Comparison of ENCODE assay signal across 8 mouse cellular contexts in genomic region chr2:167293289-167294085, GRCm38 (mm10). TPM values are rescaled to one million over a fixed set of nuclear protein-coding genes. Genes with fewer than 3 reads are reported as not detected.
DNase-seq lines count a peak whose midpoint lies in the region; ATAC-seq and TF ChIP-seq lines count a peak whose summit lies in the region.

No protein-coding gene starts in this region.

- H3K27ac ChIP-seq in lung, postnatal 0 days (ENCODE audit: low read length) = no peak overlapping the region
- no peak overlapping the region for H3K27ac ChIP-seq in heart, postnatal 0 days (ENCODE audit: low read depth)
- peak overlapping the region; percentile 78 for H3K27ac ChIP-seq in liver, embryonic 14.5 days

- no peaks in the 10 kb centered on the region for H3K4me1 ChIP-seq in lung, postnatal 0 days (ENCODE audit: insufficient read depth, low read depth, low read length)
- no peaks in the 10 kb centered on the region for H3K4me1 ChIP-seq in heart, postnatal 0 days (ENCODE audit: control insufficient read depth, insufficient read depth)
- peaks cover 23 to 31% of the 10 kb centered on the region in 2 experiments for H3K4me1 ChIP-seq in liver, embryonic 14.5 days (replicated peaks; ENCODE audit: control insufficient read depth in 2 of 2, insufficient read depth in 2 of 2, low read length in 1 of 2)

- no peak overlapping the region for H3K9ac ChIP-seq in lung, postnatal 0 days (replicated peaks; ENCODE audit: low read depth)
- no peak overlapping the region for H3K9ac ChIP-seq in heart, postnatal 0 days (replicated peaks; ENCODE audit: low read depth, low read length)
- H3K9ac ChIP-seq in liver, embryonic 14.5 days (replicated peaks) = peak overlapping the region; percentile 51; the same call in 1 of the 2 replicates

- TF ChIP-seq CTCF in lung, postnatal 0 days (IDR thresholded peaks at IDR 0.05) = no peak
- TF ChIP-seq CTCF in heart, postnatal 0 days (IDR thresholded peaks at IDR 0.05; ENCODE audit: low read depth) = no peak
- TF ChIP-seq CTCF in liver, embryonic 14.5 days (IDR thresholded peaks at IDR 0.05; ENCODE audit: low read depth) = no peak

- no peak for TF ChIP-seq EP300 in lung, postnatal 0 days (IDR thresholded peaks at IDR 0.05)
- TF ChIP-seq EP300 in heart, postnatal 0 days (IDR thresholded peaks at IDR 0.05; ENCODE audit: low read depth) = no peak
- TF ChIP-seq EP300 in liver, embryonic 14.5 days (IDR thresholded peaks at IDR 0.05; ENCODE audit: low read depth) = no peak

- no peaks in the 10 kb centered on the region for H3K27me3 ChIP-seq in lung, postnatal 0 days (replicated peaks; ENCODE audit: insufficient read depth, low read length)
- H3K27me3 ChIP-seq in heart, postnatal 0 days (ENCODE audit: control insufficient read depth, insufficient read depth, low read length) = no peaks in the 10 kb centered on the region
- no peaks in the 10 kb centered on the region for H3K27me3 ChIP-seq in liver, embryonic 14.5 days (ENCODE audit: control insufficient read depth, insufficient read depth, low read length)

- H3K9me3 ChIP-seq in lung, postnatal 0 days (ENCODE audit: low read length) = no peaks in the 10 kb centered on the region
- no peaks in the 10 kb centered on the region for H3K9me3 ChIP-seq in heart, postnatal 0 days (replicated peaks; ENCODE audit: control insufficient read depth, low read length)
- no peaks in the 10 kb centered on the region for H3K9me3 ChIP-seq in liver, embryonic 14.5 days (ENCODE audit: control insufficient read depth, low read length)

- no peaks in the 10 kb centered on the region for H3K36me3 ChIP-seq in lung, postnatal 0 days (ENCODE audit: insufficient read depth, low read length)
- no peaks in the 10 kb centered on the region for H3K36me3 ChIP-seq in heart, postnatal 0 days (replicated peaks; ENCODE audit: control insufficient read depth, insufficient read depth, low read length)
- H3K36me3 ChIP-seq in liver, embryonic 14.5 days (replicated peaks; ENCODE audit: control insufficient read depth, insufficient read depth, low read depth) = no peaks in the 10 kb centered on the region

- 62% methylated on average over 13 of the region's 13 CpGs for WGBS in lung, postnatal 0 days
- WGBS in heart, postnatal 0 days = 64% methylated on average over 13 of the region's 13 CpGs
- WGBS in liver, embryonic 14.5 days (ENCODE audit: insufficient replicate concordance) = 53% methylated on average over 13 of the region's 13 CpGs

- peak; percentile 68 for ATAC-seq in lung, postnatal 0 days
- ATAC-seq in heart, postnatal 0 days (ENCODE audit: insufficient read depth, low read depth) = peak; percentile 33; the same call in 1 of the 2 replicates
- ATAC-seq in liver, embryonic 14.5 days (ENCODE audit: insufficient read depth) = peak; percentile 57
- ATAC-seq in erythroid progenitor cell, adult 5-6 weeks (replicated peaks; ENCODE audit: low FRiP score, poor library complexity, severe bottlenecking) = no peak

- peak; percentile 1 to 5 for DNase-seq in cerebellum, postnatal 14 days
- DNase-seq in cerebellum, adult 9-10 months = no peak
- peak; percentile 55 for DNase-seq in lung, postnatal 0 days (ENCODE audit: low spot score)
- DNase-seq in lung, postnatal 14 days = no peak
- DNase-seq in NIH3T3 (ENCODE audit: low read depth) = peak; percentile 78
- DNase-seq in heart, postnatal 0 days (ENCODE audit: low spot score) = peak; percentile 54
- peak; percentile 38 to 49 (median 44) for DNase-seq in liver, embryonic 14.5 days (ENCODE audit: low read depth in 3 of 3, low spot score in 3 of 3)

- H3K4me3 ChIP-seq in lung, postnatal 0 days (ENCODE audit: low read depth, low read length) = no peak overlapping the region
- no peak overlapping the region for H3K4me3 ChIP-seq in heart, postnatal 0 days (ENCODE audit: low read depth, low read length)
- no peak overlapping the region for H3K4me3 ChIP-seq in liver, embryonic 14.5 days (ENCODE audit: insufficient read depth in 1 of 2, low read depth in 2 of 2, low read length in 2 of 2)

- no peak overlapping the region for H3K4me2 ChIP-seq in lung, postnatal 0 days (replicated peaks; ENCODE audit: low read depth, low read length)
- H3K4me2 ChIP-seq in heart, postnatal 0 days (ENCODE audit: low read depth, low read length) = no peak overlapping the region
- H3K4me2 ChIP-seq in liver, embryonic 14.5 days (ENCODE audit: low read depth) = peak overlapping the region; percentile 63

RNA-seq across cellular contexts. Expression of gene Ptgis, which starts 53.1 kb away (rescaled TPM):
- polyA plus RNA-seq in lung, postnatal 0 days (2015; fragmentation: Nextera tagmentation; extraction: Ambion mirVana) = 32.7 and 37.9 TPM in 2 replicates
- 38.6 and 60.0 TPM in 2 replicates for total RNA-seq in heart, postnatal 0 days (2014; rRNA removed; ENCODE audit: low replicate concordance)
- 20.8 and 22.6 TPM in 2 replicates for polyA plus RNA-seq in heart, postnatal 0 days (2015; fragmentation: Nextera tagmentation; extraction: Ambion mirVana)
- polyA plus RNA-seq in liver, embryonic 14.5 days (2012; rRNA removed) = 0.36 and 0.39 TPM in 2 replicates
- 0.33 and 0.46 TPM in 2 replicates for polyA plus RNA-seq in liver, embryonic 14.5 days (2014; fragmentation: Nextera tagmentation; extraction: Ambion mirVana)
- not detected in 2 replicates for total RNA-seq in erythroid progenitor cell, adult 5-6 weeks (2015; ENCODE audit: low replicate concordance)
- total RNA-seq in erythroid progenitor cell, adult 5-6 weeks (2017; ENCODE audit: low replicate concordance) = not detected in 2 replicates

RNA-seq across cellular contexts. Expression of gene B4galt5, which starts 55.5 kb away (rescaled TPM):
- polyA plus RNA-seq in lung, postnatal 0 days (2015; fragmentation: Nextera tagmentation; extraction: Ambion mirVana) = 10.3 and 12.2 TPM in 2 replicates
- total RNA-seq in heart, postnatal 0 days (2014; rRNA removed; ENCODE audit: low replicate concordance) = 24.2 and 30.1 TPM in 2 replicates
- polyA plus RNA-seq in heart, postnatal 0 days (2015; fragmentation: Nextera tagmentation; extraction: Ambion mirVana) = 6.5 and 7.5 TPM in 2 replicates
- polyA plus RNA-seq in liver, embryonic 14.5 days (2012; rRNA removed) = 2.3 TPM in 2 replicates
- 2.3 and 2.7 TPM in 2 replicates for polyA plus RNA-seq in liver, embryonic 14.5 days (2014; fragmentation: Nextera tagmentation; extraction: Ambion mirVana)
- 4.7 and 7.5 TPM in 2 replicates for total RNA-seq in erythroid progenitor cell, adult 5-6 weeks (2015; ENCODE audit: low replicate concordance)
- 13.3 and 29.0 TPM in 2 replicates for total RNA-seq in erythroid progenitor cell, adult 5-6 weeks (2017; ENCODE audit: low replicate concordance)

Comparison
In these comparisons a context has a peak if more than half of its experiments do, and no peak if none do; other contexts are left out.
1. DNase-seq: peak in cerebellum, postnatal 14 days (2 of 2), lung, postnatal 0 days (single experiment), NIH3T3 (single experiment), heart, postnatal 0 days (single experiment) and liver, embryonic 14.5 days (3 of 3); none in cerebellum, adult 9-10 months (single experiment) and lung, postnatal 14 days (single experiment).
2. RNA of gene Ptgis, which starts 53.1 kb away (polyA plus RNA-seq): 32.7 to 37.9 TPM in lung, postnatal 0 days and 20.8 to 22.6 TPM in heart, postnatal 0 days; 0.33 to 0.46 TPM in liver, embryonic 14.5 days; every median in the first group is over 10 times any median in the second.